Mouse (Mus musculus) thymus, postnatal 14 days (tissue): ENCODE data around the gene Uspl1.

Source experiments
- DNase-seq: peaks from one replicate; pipeline ENCODE4 v3.0.0; 2021

The Uspl1 gene

DNA sequence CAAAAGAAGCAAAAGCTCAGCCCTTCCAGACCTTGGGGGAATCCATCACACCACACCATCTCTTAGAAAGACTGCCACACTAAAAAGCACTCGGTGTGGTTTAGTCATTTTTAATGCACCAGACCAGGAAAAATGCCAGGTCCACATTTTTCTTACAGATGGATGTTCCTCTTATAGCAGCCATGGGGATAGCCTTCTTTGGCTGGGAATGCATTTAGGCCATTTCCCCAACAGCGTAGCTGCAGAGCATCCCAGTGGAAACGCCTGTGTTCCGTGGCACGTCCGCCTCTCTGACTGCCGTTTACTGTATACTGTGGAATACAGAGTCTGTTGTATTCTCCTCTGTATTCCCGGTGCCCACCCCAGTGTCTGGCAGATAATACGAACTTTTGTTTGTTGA is 15.3 kb upstream of the Uspl1 start:
- DNase-seq, result no peak

DNA sequence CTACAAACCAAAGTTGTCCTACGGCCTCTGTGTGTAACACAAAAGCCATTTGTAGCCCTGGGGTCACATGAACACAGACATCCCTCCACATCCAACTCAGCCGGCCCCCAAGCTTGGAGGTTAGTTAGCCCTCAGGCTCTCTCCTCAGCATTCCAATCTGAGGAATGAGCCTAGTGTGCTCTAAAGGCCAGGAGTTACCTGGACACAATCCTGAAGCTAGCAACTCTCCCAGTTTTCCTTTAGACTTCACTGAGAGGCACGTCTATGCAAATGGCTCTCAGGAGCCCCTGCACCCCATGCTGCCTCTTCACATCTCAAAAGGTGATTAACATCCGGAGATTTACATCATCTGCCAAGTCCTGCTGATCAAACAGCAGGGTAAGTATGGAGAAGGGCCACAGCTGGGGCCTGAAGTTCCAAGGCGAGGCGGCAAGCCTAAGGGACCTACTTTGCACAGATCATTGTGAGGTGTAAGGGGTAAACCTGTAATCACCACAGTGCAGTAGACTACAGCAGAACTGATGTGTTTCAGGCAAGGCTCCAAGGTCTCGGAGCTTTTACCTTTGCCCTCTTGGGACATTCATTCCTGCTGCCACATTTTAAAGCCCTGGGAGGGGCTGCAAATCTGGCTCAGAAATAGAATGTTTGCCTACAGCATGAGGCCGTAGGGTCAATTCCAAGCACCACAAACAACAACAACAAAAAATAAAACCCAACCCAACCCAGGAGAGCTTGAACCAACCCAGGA is 13.1 kb upstream of the Uspl1 start:
- no peak for DNase-seq

DNA sequence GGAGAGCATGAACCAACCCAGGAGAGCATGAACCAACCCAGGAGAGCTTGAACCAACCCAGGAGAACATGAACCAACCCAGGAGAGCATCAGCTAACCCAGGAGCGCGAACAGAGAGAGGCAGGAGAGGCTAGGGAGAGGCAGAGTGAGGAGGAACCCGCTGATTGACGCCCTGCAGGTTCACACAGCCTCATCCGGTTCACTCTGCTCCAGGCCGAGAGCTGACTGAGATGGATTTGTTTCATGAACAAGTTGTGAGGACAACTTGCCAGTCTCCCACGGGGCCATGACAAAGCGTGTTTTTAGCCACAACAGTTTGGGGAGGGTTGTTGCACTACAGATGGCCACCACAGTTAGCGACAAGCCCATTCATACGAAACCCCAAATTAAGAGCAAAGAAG is 11.9 kb upstream of the Uspl1 start:
- DNase-seq, result no peak

DNA sequence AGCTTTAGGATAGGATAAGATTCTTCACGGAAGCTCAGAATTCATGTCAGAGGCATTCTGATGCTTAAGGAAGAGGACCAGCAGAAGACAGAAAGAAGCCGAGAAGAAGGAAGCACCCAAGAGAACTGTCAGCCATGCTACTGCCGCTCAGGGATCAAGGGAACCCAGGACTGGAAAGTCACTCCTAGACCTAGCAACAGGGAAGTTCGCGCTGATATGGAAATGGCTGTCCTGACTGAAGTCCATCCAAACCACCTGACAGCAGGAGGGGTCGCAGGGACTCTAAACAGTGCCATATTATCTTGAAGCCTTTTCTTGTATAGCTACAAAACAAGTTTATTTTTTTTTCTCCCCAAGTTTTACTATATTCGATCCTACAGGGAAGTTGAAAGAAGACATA is 9.6 kb upstream of the Uspl1 start:
- DNase-seq, result no peak

DNA sequence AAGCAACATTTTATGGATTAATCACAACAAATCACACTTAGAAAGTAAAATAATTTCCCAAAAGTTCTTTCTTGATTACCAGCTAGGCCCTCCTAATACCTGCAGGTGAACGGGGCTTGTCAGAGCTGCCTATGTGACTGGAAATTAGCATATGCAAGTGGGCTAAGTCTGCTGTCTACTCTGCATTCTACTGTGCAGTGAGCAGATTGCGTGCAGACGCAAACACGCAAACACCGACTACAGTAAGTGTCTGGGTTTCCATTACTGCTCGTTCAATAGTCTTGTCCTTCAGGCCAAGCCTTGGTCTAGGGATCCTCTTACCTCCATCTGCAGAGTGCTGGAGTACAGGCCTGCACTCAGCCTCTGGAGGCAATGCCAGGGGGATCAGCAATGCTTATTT is 8.4 kb upstream of the Uspl1 start:
- no peak for DNase-seq

DNA sequence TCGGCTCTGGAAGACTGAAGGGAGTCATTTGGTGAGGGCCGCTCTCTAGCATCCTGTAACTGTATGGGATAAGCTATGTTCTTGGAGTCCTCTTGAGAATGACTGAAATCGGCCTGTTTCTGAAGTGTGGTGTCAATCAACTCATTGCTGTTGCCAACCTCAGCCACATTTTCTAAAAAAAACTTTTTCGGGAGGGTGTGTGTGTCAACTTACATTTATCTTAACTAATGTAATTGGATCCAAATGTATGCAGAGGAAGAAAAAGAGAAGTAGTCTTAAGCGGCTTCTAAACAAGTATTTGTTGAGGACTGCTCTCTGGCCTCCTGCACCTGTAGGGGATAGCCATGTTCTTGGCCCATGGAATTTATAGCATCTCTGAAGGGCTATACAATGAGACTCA is 6.1 kb upstream of the Uspl1 start:
- DNase-seq, result no peak

DNA sequence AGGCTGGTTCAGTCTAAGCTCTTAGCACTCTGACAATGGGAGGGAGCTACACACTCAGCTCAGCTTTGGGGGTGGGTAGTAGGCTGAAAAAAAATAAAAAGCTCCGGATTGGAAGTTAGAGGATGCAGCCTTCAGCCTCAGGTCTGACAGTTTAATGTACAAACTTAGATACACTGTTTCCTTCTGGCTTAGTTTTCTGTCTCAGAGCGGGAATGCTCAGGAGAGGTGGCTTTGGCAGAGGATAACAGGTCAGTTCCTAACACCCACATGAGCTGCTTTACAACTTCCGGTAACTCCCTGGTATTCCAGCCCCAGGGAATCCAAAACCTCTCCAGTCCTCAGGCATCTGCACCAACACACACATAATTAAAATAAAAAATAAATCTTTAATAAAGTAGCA is 4.3 kb upstream of the Uspl1 start:
- no peak for DNase-seq

DNA sequence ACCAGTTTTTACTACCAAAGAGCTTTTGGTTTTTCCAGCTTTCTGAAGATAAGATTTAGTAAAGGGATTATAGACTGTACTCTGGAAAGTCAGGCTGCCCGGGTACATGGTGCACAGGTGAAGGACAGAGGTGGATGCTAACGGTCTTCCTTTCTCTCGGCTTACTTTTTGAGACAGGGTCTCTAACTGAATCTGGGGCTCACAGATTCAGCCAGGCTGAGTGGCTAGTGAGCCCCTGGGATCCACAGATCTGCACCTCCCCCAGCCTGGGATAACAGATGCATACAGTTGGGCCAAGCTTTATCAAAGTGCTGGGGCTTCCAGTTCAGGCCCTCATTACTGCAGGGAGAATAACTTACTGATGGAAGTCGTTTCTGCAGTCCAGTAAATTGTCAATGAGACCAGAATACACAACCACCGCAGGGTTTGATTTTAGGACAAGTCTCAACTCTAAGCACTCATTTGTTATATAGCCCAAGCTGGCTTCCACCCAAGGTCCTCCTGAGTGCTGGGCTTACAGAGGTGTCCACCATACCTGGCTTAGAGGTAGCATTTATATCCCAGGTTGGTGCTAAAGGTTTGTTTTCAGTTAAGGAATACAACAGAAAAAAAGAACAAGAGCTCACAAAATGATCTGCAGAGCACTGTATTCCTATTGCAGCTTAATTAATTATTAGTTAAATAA is 1.8 kb upstream of the Uspl1 start:
- no peak for DNase-seq

DNA sequence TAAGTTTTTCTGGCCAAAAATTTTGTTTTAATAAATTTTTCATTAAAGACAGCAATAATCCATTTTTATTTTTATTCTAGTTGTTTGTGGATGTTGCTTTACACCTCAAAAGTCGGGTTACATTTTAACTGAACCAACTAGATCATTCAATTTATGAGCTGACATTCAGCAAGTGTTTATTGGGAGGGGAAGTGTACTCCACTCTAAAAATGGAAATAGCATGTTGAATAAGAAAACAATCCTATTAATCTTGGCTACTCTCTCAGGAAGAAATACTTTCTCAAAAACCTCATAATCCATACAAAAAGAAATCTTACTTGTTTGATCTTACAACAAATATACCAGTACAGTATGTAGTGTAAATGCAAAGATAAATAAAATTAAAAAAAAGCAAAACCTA is 1.0 kb upstream of the Uspl1 start:
- DNase-seq, result no peak

DNA sequence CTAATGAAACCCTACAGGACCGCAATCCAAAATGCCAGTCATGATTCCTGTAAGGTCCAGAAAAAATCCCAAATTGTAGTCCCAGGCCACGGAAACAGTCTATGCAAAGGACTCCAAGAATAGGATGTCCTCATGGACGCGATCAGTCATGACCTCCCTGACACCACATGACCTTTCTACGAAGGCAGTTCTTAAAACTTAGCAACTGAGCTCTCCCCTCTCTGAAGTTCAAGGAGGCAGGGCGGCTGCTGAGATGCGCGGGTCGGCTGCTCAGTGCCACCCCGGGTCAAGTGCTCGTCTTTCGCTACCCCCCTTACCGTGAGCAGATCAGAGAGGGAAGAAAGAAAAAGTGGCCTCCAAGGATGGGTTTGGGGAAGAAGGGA is 438 bp upstream of the Uspl1 start:
- DNase-seq, result no peak

DNA sequence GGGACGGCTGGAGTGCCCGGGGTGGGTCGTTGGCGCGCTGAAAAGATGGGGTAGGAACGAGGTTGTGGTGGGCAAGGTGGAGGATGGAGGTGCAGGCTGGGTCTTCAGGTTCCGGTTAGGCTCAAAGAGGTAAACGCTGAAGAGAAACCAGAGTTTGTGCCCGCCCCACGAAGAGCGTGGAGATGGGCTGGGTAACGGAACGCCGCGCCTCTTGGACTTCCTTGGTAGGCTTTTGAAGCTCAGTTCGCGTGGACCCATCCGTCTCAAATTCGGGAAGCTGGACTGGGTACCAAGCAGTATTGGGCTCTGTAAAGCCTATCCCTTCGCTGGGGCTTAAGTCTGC is 665 bp downstream of the Uspl1 start:
- peak; percentile 78 for DNase-seq

DNA sequence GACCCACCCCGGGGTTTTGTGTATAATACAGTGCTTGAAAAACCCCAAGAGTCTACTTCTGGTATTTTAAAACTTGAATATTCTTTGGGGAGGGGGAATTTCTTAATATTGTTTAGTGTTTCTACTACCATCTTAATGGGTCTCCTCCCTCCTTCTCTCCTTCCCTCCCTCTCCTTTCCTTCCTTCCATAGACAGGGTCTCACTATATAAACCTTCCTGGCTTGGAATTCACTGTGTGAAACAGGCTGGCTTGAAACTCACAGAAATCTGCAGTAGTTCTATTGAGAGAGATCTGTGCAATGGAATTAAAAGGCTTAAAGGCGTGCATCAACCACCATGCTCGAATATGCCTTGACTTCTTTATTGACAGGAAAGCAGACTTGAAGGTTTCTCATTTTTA is 1.7 kb downstream of the Uspl1 start:
- no peak for DNase-seq

DNA sequence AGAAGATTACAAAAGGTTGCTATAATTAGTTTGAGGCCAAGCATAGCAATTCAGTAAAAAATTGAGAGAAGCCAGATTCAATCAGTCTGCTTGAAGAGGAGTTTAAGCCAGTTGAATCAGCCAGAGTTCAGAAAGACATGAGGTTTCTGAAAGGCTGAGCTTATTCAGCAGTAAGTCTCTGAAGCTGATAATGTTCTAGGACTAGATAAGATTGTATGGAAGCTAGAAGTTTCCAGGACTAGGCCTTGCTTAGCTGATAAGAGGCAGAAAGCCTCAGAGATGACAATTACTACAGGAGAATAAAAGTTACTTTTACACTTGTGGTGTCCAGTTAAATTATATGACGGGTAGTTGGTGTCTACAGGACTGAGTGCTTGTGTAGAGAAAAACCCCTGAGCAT is 6.0 kb downstream of the Uspl1 start:
- no peak for DNase-seq

DNA sequence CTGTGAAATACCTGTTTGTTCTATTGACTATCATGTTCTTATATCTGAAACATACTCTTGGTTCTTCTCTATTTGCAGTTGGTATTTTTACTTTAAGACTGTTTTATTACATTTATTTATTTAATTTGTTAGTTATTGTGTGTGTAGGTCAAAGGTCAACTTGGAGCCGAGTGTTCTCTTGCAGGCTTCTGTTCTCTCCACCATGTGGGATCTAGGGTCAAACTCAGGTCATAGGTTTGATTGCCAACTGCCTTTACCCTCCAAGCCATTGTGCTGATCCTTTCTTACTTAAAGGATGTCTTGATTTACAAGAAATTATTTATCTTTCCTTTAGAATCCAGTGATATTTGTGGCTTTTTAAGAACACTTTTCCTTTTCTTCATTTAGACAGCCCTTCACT is 12.5 kb downstream of the Uspl1 start:
- no peak for DNase-seq

DNA sequence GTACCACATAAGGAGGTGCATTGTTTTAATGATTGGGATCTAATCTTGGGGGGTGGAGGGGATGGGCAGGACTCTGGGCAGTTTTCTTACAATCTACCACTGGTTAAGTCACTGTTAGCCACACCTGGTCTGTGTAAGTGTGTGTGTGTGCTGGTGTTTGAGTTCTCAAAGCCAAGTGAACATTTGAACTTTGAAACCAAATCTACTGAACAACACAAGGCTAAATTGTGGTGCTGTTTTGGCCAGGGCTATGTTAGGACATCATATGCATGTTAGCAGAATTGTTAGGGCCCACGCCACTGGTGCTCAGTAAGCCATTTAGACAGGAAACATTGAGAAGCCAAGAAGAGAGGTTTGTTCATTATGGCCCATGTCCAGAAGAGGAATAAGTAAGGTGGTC is 14.6 kb downstream of the Uspl1 start:
- DNase-seq, result no peak

DNA sequence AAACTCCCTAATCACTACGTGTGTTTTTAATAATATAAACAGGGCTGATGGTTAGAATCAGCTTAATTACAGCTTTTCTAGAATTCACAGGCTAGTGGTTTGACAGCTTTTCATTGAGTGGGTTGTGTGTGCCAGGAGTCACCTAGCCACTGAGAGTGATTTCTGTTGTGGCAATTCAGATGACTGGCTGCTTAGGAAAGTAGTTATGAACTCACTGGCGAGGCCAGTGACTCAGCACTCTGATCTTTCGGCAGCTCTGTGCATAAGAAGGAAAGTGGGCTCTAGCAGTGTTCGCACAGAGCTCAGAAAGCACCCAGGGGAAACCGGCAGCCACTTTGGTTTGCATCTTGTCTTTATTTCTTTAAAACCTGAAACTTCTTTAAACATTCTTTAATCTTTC is 18.8 kb downstream of the Uspl1 start:
- no peak for DNase-seq

DNA sequence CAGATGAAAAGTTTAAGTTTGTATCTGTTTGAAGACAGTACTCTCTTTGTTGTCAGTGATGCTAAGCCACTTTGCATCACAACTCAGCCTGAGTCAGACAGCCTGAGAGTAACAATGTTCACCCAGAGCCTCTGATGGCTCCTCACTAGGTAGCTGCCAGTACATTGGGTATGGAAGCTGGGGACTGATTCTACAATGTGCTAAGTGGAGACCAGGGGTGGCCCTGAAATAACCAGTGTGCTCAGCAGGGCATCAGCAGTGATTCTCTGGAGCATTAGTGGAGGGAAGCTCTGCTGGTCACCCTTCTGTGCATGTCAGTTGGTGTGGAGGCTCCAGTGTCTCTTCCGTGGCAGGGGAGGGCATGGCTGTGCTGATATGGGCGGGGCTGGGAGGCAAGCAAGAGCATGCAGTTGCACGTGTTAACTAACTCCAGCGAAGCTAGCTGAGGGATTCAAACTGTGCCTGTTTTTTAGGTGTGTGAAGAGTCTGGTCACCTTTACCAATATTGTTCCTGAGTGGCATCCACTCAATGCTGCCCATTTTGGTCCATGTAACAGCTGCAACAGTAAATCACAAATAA is 19.7 kb downstream of the Uspl1 start:
- DNase-seq, result no peak

DNA sequence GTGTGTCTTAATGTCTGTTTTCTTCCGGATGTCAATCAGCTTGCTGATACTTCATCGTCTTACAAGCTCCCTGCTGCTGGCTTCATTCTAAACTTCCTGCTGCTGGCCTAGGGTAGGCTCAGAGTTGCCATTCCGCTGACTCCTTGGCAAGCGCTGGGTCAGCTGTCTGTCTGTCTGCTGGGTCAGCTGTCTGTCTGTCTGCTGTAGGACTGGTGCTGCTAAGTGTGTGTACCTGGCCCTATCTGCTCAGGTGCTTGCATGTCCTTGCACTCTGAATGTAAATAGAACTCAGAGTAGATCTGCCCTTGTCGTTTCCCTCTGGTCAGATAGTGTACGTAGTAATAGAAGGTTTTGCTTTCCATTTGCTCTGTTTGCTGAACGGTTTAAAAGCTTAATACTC is 20.7 kb downstream of the Uspl1 start:
- DNase-seq, result no peak

DNA sequence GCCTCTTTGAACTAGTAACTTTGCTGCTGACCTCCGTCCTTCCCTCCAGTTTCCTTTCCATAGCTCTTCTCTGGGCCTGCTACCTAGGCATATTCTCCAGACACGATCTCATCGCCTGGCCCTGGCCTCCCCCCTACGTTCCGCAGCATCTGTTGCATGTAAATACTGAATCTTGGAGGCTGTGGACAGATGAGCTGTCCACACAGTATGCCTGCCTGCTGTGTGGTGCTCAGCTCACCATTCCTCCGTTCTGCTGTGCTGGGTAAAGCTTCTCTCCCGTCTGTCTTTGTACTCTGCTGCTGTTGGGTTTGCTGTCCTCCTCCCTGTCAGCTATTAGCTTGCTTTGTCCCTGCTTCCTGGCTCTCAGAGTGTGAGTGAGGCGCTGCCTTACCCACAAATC is 21.1 kb downstream of the Uspl1 start:
- no peak for DNase-seq

DNA sequence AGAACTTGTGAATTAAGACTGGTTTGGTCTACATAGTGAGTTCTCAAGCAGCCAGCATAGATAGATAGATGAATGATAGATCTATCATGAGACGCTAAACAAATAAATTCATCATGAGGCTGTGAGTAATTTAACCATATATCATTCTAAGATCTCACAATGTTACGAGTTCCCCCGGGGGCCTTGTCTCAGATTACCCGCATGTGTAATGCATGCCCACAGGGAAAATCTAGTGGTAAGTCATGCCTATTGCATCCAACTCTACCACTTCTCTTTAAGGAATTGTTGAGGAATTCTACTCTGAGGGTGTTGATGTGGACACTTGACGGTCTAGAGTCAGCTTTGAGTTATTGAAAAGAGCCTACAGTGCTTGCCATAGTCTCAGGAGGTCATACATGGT is 22.1 kb downstream of the Uspl1 start:
- DNase-seq, result no peak

DNA sequence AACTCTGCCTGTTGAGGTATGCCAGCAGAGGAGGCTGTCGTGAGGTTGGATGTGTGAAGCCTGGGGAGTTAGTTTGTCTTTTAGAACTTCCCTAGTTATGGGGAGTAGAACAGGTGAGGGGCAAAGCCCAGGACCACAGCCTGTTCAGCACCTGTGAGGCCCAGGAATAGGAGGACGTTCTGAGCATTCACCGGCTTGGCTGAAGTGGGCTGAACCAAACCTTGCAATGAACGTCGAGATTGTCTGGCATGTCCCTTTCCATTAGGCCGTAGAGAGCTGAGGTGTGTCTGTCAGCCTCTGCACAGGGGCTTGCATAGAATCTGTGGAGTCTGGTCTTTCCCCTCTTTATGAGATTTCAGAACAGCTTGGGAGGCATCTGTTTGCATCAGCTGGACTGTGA is 23.5 kb downstream of the Uspl1 start:
- DNase-seq, result no peak

DNA sequence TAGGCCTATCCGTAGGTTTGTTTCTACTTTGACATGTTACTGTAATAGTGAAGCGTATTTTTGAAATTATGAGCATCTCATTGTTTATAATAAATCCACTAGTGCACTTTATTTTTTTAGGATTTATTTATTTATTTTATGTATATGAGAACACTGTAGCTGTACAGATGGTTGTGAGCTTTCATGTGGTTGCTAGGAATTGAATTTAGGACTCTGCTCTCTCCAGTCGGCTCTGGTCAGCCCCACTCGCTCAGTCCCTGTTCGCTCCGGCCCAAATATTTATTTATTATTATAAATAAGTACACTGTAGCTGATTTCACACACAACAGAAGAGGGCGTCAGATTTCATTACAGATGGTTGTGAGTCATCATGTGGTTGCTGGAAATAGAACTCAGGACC is 24.6 kb downstream of the Uspl1 start:
- DNase-seq, result no peak

DNA sequence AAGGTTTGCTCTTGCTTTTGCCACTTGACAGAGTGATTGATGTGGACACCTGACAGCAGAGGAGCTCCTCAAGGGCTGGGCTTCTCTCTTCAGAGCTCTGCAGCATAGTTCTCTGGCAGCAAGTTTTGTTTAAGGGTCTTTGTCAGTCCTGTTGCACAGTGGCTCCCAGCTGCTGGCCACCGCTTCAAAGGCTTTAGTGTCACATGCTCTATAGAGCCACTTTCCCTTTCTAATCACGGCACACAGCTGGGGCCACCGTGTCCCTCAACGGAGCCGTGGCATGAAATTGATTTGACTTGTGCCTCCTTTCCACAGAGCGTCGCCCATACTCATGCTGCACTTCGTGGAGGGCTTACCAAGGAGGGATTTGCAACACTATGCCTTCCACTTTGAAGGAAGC is 25.2 kb downstream of the Uspl1 start:
- no peak for DNase-seq

DNA sequence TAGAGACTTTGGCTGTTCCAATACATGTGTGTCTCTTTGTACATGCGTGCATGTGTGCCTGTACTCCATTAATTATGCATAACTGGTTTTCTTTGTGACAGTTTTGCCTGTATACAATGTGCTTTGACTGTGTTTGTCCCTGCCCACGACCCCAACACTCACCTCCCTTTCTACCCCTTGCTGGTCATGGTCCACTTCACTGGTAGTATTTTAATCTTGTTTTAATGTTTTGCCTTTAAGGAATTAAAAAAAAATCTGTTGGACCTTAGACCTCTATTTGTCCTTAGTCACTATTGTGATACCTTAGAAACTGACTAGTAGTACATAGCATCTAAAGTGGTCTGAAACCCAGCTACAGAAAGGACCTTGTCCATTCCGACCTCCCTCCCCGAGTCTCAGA is 26.9 kb downstream of the Uspl1 start:
- DNase-seq, result no peak

DNA sequence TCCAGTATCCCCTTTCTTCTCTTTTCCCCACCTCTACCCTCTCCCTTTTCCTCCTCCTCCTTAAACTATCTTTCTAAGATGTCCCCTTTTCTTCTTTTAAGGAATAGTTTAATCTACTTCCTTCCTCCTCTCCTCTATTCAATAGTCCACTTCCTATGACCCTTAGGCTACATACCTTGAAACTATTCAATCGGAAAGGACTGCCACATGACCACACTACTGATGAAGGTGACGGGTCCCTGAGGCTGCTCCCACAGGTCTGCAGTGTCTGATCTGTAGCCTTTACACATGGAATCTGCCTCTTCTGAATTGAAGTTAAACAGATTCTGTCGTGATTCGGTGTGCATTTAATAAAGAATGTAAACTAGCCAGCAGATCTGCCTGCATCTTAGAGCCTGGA is 28.7 kb downstream of the Uspl1 start:
- DNase-seq, result no peak
